Mouse (Mus musculus) frontal cortex, adult (tissue): ENCODE results near the gene Gm49320.
"Not testable (repeated sequence)": the region's sequence is repeated elsewhere in the genome, so short reads cannot be mapped to it uniquely, and the experiment has no call there.

Source experiments
- ATAC-seq: cut with Nextera tagmentation; 2 replicates; pipeline ENCODE4 v1.9.2; 2017; ENCODE audit warnings: mild to moderate bottlenecking, moderate library complexity, mixed read lengths; ENCODE audit not compliant: low TSS enrichment

Gene Gm49320

DNA sequence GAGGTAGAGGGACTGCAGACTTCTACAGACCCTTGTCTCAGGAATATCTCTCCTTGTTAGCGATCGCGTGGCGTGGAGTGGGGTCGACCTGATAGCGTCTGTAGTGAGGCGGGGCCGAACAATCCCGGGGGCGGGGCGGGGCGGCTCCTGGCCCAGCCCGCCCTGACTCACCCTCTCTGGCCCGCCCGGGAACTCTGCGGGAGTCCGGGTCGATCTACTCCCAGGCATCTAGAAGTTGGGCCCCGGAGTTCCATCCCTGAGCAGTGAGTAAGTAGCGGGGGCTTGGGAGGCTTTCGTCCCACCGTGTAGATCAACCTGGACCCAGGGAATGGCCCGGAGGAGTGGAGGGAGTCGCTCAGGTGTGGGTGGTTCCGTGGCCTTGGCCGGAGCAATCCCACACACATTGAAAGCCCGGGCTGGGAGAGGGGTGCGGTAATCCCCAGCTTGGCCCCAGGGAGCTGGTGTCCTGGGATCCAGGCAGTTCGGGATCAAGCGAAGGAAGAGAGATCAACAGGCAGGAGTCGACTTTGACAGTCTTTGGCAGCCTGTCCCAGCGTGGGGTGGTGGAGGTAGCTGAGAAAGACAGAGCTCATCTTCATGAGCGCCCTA is 11.8 kb upstream of the Gm49320 start, which contains the start of gene Lrrc8e:
TSS of gene Lrrc8e (plus strand) at position 89 of the 609 bp plus-strand sequence.
- no peak; the same call in 1 of the 2 replicates for ATAC-seq

GRCm38 (mm10) chr8:4227919-4228318 is 10.7 kb upstream of the Gm49320 start:
- no peak for ATAC-seq

DNA sequence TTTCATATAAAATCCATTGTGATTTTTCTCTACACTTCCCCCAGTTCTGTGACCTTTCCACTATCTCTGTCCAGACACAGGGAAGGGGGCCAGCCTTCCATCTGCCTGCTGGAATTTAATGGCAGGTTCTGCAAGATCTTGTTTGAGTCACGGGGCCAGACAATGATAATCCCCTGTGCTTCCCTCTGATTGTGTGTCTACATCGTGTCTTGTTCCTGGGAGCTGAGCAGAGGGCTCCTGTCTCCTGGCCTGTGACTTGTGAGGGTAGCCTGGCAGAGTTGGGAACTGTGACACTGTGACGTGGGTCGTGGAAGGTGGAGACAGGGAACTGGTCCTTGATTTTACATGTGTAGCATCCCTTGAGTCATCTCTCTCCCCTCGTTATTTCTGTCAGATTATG is 8.9 kb upstream of the Gm49320 start:
- no peak for ATAC-seq

- no peak for ATAC-seq
These were observed 7.9 kb upstream of the Gm49320 start for GRCm38 (mm10) chr8:4230612-4231351.

GRCm38 (mm10) chr8:4237814-4238433 is 741 bp upstream of the Gm49320 start:
- no peak; the same call in 1 of the 2 replicates for ATAC-seq

- ATAC-seq: no peak
These were observed 677 bp downstream of the Gm49320 start for GRCm38 (mm10) chr8:4239193-4239890.

GRCm38 (mm10) chr8:4245061-4245460 is 6.4 kb downstream of the Gm49320 start:
- ATAC-seq: no peak

GRCm38 (mm10) chr8:4245737-4246136 is 7.1 kb downstream of the Gm49320 start:
- no peak for ATAC-seq

GRCm38 (mm10) chr8:4247241-4247640 is 8.6 kb downstream of the Gm49320 start:
- no peak for ATAC-seq

GRCm38 (mm10) chr8:4247951-4248540 is 9.4 kb downstream of the Gm49320 start, which contains the start of gene Tgfbr3l:
Gene Tgfbr3l (plus strand): TSS chr8:4248214.
- no peak for ATAC-seq

GRCm38 (mm10) chr8:4249213-4249612 is 10.5 kb downstream of the Gm49320 start:
- ATAC-seq: no peak

DNA sequence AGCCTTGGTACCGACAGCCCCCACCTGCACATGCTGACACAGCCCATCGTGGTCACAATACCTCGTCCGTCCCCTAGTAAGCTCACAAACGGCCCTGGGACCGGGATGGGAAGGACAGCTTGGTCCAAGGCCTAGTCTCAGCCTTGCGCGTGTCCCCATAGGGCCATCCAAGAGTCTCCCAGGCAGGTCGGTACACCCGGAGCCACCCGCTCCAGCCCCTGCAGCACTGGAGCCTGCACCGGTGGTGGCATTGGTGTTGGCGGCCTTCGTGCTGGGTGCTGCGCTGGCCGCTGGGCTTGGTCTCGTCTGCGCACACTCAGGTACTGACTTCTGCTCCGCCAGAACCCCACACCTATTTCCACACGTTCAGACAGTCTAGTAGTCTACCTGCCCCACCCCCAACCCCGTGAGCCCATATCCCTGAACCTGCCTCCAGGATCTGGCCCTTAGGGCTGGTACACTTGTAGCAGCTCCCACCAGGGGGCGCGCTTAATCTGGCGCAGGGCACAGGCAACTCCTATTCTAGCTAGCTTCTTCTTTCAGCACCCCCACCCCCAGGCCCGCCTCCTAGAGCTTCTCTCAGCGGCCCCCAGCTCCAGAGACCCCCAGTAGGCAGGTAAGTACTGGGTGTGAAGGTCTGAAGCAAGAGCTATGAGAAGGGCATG is 11.8 kb downstream of the Gm49320 start:
- peak; percentile 55 for ATAC-seq

DNA sequence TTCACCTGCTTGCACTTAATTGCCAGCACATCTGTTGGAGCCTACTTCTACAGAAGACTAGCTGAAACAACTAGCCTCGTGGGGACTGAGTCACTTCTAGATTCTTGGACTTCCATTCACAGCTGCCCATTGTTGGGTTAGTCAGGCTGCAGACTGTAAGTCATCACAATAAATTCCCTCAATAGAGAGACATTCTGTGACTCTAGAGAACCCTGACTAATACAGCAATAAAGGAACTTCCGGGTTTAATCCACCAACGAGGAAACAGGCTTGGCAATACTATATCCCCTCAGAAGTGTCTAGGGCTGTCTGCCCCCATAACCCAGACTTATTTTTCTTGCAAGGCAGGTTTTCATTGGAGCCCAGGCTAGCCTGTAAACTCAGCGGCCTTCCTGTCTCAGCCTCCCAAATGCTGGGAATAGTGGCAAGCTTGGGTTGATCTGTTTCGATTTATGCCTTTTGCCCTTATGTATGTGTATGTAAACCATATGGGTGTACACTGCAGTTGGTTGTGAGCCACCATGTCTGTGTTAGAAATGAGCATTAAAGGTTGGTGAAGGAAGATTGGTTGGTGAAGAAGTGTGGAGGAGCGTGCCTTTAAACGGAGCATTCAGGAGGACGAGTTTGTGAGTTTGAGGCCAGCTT is 13.6 kb downstream of the Gm49320 start:
- no peak for ATAC-seq

GRCm38 (mm10) chr8:4252934-4253841 is 14.5 kb downstream of the Gm49320 start, which contains the start of gene Snapc2:
Gene Snapc2 (plus strand): TSS chr8:4253080.
- ATAC-seq: peak; percentile 45

- ATAC-seq: no peak
These were observed 15.3 kb downstream of the Gm49320 start for GRCm38 (mm10) chr8:4254001-4254400.

GRCm38 (mm10) chr8:4255471-4255870 is 16.8 kb downstream of the Gm49320 start:
- not testable (repeated sequence) for ATAC-seq

GRCm38 (mm10) chr8:4256911-4257310 is 18.2 kb downstream of the Gm49320 start:
- ATAC-seq: peak; percentile 57

- no peak for ATAC-seq
These were observed 18.7 kb downstream of the Gm49320 start for GRCm38 (mm10) chr8:4257350-4257749.

DNA sequence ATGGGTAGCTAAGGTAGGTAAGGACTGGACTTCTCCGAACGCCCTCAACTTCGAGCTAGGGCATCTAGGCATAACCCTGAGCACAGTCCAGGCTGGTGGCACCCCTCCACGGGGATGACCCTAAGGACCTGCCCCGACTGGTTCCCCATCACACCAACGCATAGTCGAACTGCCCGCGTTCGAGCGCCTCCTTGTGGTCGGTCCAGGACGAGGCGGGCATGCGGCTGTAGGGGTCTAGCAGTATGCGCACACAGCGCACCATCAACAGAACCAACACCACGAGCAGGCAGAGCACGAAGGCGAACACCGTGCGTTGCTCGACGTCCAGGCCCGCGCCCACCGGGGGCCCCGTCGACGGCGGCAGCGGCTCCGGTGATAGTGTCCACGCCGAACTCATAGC is 19.6 kb downstream of the Gm49320 start:
- peak; percentile 17; the same call in 1 of the 2 replicates for ATAC-seq
